In genomic region chr2:118051610-118052009, GRCm38 (mm10) we compare ENCODE assay signal across 23 mouse cellular contexts.
DNase-seq lines count a peak whose midpoint lies in the region; ATAC-seq and TF ChIP-seq lines count a peak whose summit lies in the region.
"Had no signal": no experiment of that assay in that cellular context is flagged by ENCODE, and none has a peak within 500 bp of the region (broad histone marks: within the 10 kb centered on the region; RNA-seq: fewer than 3 reads in every experiment).

No protein-coding gene starts in this region.

- no peak overlapping the region for H3K9ac ChIP-seq in heart, embryonic 13.5 days
- no peak overlapping the region for H3K9ac ChIP-seq in hindbrain, embryonic 14.5 days

- no peaks in the 10 kb centered on the region for H3K9me3 ChIP-seq in heart, embryonic 13.5 days
- no peaks in the 10 kb centered on the region for H3K9me3 ChIP-seq in hindbrain, embryonic 14.5 days (ENCODE audit: control insufficient read depth, low read length)

- no peaks in the 10 kb centered on the region for H3K79me2 ChIP-seq in myocyte (ENCODE audit: control insufficient read depth, insufficient read depth)

- no peaks in the 10 kb centered on the region for H3K36me3 ChIP-seq in heart, embryonic 13.5 days
- H3K36me3 ChIP-seq in myocyte (ENCODE audit: control insufficient read depth, insufficient read depth), result no peaks in the 10 kb centered on the region
- H3K36me3 ChIP-seq in hindbrain, embryonic 14.5 days (replicated peaks; ENCODE audit: control insufficient read depth, insufficient read depth), result no peaks in the 10 kb centered on the region
- H3K36me3 ChIP-seq: G1E had no signal

- H3K4me3 ChIP-seq in heart, embryonic 13.5 days, result no peak overlapping the region
- no peak overlapping the region for H3K4me3 ChIP-seq in brown adipose tissue, adult 24 weeks (ENCODE audit: insufficient read depth, low read depth, low read length)
- H3K4me3 ChIP-seq in myocyte, result no peak overlapping the region
- H3K4me3 ChIP-seq in hindbrain, embryonic 14.5 days (replicated peaks; ENCODE audit: low read length), result no peak overlapping the region

- H3K27ac ChIP-seq in heart, embryonic 13.5 days (replicated peaks), result peak overlapping the region; percentile 20; the same call in 1 of the 2 replicates
- H3K27ac ChIP-seq in brown adipose tissue, adult 24 weeks (replicated peaks; ENCODE audit: low read depth, low read length), result peak overlapping the region; percentile 18; the same call in 1 of the 2 replicates
- H3K27ac ChIP-seq in hindbrain, embryonic 14.5 days, result no peak overlapping the region

- DNase-seq in heart, postnatal 4 days, result no peak
- DNase-seq in adrenal gland, adult 18-20 months (ENCODE audit: low spot score in 2 of 2), result no peak
- no peak for DNase-seq in hindbrain, embryonic 14.5 days (ENCODE audit: low spot score)
- DNase-seq: adrenal gland, adult 2 months; adrenal gland, adult 8-10 months; adrenal gland, postnatal 10 days; adrenal gland, postnatal 14 days; adrenal gland, postnatal 25 days; adrenal gland, postnatal 36 days; B cell, adult 2 months; cerebellum, adult 11 months; cerebellum, adult 11-12 months; cerebellum, adult 18-20 months; cerebellum, adult 2 months; cerebellum, adult 8-10 months had no signal

- peaks cover 17% of the 10 kb centered on the region for H3K4me1 ChIP-seq in heart, embryonic 13.5 days
- H3K4me1 ChIP-seq in brown adipose tissue, adult 24 weeks (ENCODE audit: control insufficient read depth, insufficient read depth, insufficient read length, low read length), result peaks cover 2% of the 10 kb centered on the region; the same call in 1 of the 2 replicates
- H3K4me1 ChIP-seq in hindbrain, embryonic 14.5 days (replicated peaks; ENCODE audit: control insufficient read depth, insufficient read depth, low read length), result no peaks in the 10 kb centered on the region

- no peaks in the 10 kb centered on the region for H3K27me3 ChIP-seq in heart, embryonic 13.5 days (replicated peaks)
- H3K27me3 ChIP-seq in myocyte (ENCODE audit: control insufficient read depth, insufficient read depth, insufficient read length), result no peaks in the 10 kb centered on the region
- H3K27me3 ChIP-seq in hindbrain, embryonic 14.5 days (ENCODE audit: control insufficient read depth, insufficient read depth, low read length), result no peaks in the 10 kb centered on the region
- H3K27me3 ChIP-seq: CH12.LX, Patski had no signal

- WGBS in heart, embryonic 13.5 days, result 66% methylated on average over 3 of the region's 3 CpGs
- 95% methylated on average over 3 of the region's 3 CpGs for WGBS in hindbrain, embryonic 14.5 days

- TF ChIP-seq POLR2A in myocyte (IDR thresholded peaks at IDR 0.05; ENCODE audit: insufficient read length, low read depth), result no peak

- no peak overlapping the region for H3ac ChIP-seq in myocyte (ENCODE audit: control insufficient read depth, insufficient read length)

- H3K4me2 ChIP-seq in heart, embryonic 13.5 days, result no peak overlapping the region
- H3K4me2 ChIP-seq in myocyte (ENCODE audit: low read depth), result no peak overlapping the region
- H3K4me2 ChIP-seq in hindbrain, embryonic 14.5 days (replicated peaks), result no peak overlapping the region

- ATAC-seq in heart, embryonic 13.5 days (ENCODE audit: extremely low read depth, insufficient number of reproducible peaks, low FRiP score, low TSS enrichment), result no peak
- no peak for ATAC-seq in hindbrain, embryonic 14.5 days (ENCODE audit: low FRiP score)
- ATAC-seq: activated CD4-positive, CD25-positive, alpha-beta regulatory T cell, adult 4 months; CD4-positive, CD25-positive, alpha-beta regulatory T cell, adult 4 months; Patski had no signal

TF ChIP-seq in myocyte, 11 proteins besides CTCF, POLR2A, EP300 and RAD21:
- TF ChIP-seq TCF3 (IDR thresholded peaks at IDR 0.05; ENCODE audit: insufficient read length, low read depth) (no peak), MYOD1 (IDR thresholded peaks at IDR 0.05; ENCODE audit: control insufficient read depth in 1 of 3, insufficient read length in 2 of 3, low read depth in 2 of 3) (no peak), MYOG (IDR thresholded peaks at IDR 0.05; ENCODE audit: control insufficient read depth in 1 of 3, insufficient read depth in 1 of 3, insufficient read length in 2 of 3, low read depth in 2 of 3) (no peak), USF1 (IDR thresholded peaks at IDR 0.05; ENCODE audit: low read depth) (no peak), CEBPB (IDR thresholded peaks at IDR 0.05; ENCODE audit: insufficient read depth, poor library complexity, severe bottlenecking) (no peak), TCF12 (IDR thresholded peaks at IDR 0.05; ENCODE audit: insufficient read depth, poor library complexity, severe bottlenecking) (no peak), E2F4 (IDR thresholded peaks at IDR 0.05; ENCODE audit: insufficient read depth) (no peak), SRF (IDR thresholded peaks at IDR 0.05; ENCODE audit: control insufficient read depth, insufficient read length, low read depth) (peak; percentile 93)
